In genomic region chr14:12821831-12822490, GRCm38 (mm10) we compare ENCODE assay signal across 9 mouse cellular contexts. TPM values are rescaled to one million over a fixed set of nuclear protein-coding genes. Genes with fewer than 3 reads are reported as not detected.
DNase-seq lines count a peak whose midpoint lies in the region; ATAC-seq lines count a peak whose summit lies in the region.
"Had no signal": no experiment of that assay in that cellular context is flagged by ENCODE, and none has a peak within 500 bp of the region (broad histone marks: within the 10 kb centered on the region; RNA-seq: fewer than 3 reads in every experiment).

No protein-coding gene starts in this region.

- H3K36me3 ChIP-seq in kidney, embryonic 14.5 days (ENCODE audit: control insufficient read depth, insufficient read depth, low read length): no peaks in the 10 kb centered on the region
- no peaks in the 10 kb centered on the region for H3K36me3 ChIP-seq in forebrain, embryonic 11.5 days (ENCODE audit: control insufficient read depth, insufficient read depth, low read length)
- H3K36me3 ChIP-seq in hindbrain, embryonic 14.5 days (replicated peaks; ENCODE audit: control insufficient read depth, insufficient read depth): no peaks in the 10 kb centered on the region
- no peaks in the 10 kb centered on the region for H3K36me3 ChIP-seq in limb, embryonic 13.5 days

- peak overlapping the region; percentile 57 for H3K4me3 ChIP-seq in kidney, embryonic 14.5 days (ENCODE audit: low read length)
- H3K4me3 ChIP-seq in forebrain, embryonic 11.5 days (ENCODE audit: low read depth, low read length): peak overlapping the region; percentile 78
- H3K4me3 ChIP-seq in hindbrain, embryonic 14.5 days (replicated peaks; ENCODE audit: low read length): peak overlapping the region; percentile 60
- peak overlapping the region; percentile 60 for H3K4me3 ChIP-seq in limb, embryonic 13.5 days

- ATAC-seq in kidney, embryonic 14.5 days (ENCODE audit: low FRiP score, low TSS enrichment): peak; percentile 87
- ATAC-seq in forebrain, embryonic 11.5 days (replicated peaks; ENCODE audit: low FRiP score): peak; percentile 86
- ATAC-seq in hindbrain, embryonic 14.5 days (ENCODE audit: low FRiP score): peak; percentile 80
- ATAC-seq in limb, embryonic 13.5 days (ENCODE audit: low FRiP score, low read depth): peak; percentile 72

- H3K9me3 ChIP-seq in kidney, embryonic 14.5 days (ENCODE audit: control insufficient read depth, low read length): no peaks in the 10 kb centered on the region
- no peaks in the 10 kb centered on the region for H3K9me3 ChIP-seq in forebrain, embryonic 11.5 days (ENCODE audit: control insufficient read depth, low read length)
- no peaks in the 10 kb centered on the region for H3K9me3 ChIP-seq in hindbrain, embryonic 14.5 days (ENCODE audit: control insufficient read depth, low read length)
- no peaks in the 10 kb centered on the region for H3K9me3 ChIP-seq in limb, embryonic 13.5 days

- H3K27ac ChIP-seq in kidney, embryonic 14.5 days (ENCODE audit: low read depth, low read length): no peak overlapping the region
- H3K27ac ChIP-seq in forebrain, embryonic 11.5 days (ENCODE audit: low read depth, low read length): peak overlapping the region; percentile 80
- H3K27ac ChIP-seq in hindbrain, embryonic 14.5 days: peak overlapping the region; percentile 98
- no peak overlapping the region for H3K27ac ChIP-seq in limb, embryonic 13.5 days

- H3K4me1 ChIP-seq in kidney, embryonic 14.5 days (ENCODE audit: control insufficient read depth, insufficient read depth, low read length): peaks cover 7% of the 10 kb centered on the region; the same call in 1 of the 2 replicates
- H3K4me1 ChIP-seq in forebrain, embryonic 11.5 days (replicated peaks; ENCODE audit: control insufficient read depth, insufficient read depth, low read length): peaks cover 4% of the 10 kb centered on the region; the same call in 1 of the 2 replicates
- H3K4me1 ChIP-seq in hindbrain, embryonic 14.5 days (replicated peaks; ENCODE audit: control insufficient read depth, insufficient read depth, low read length): peaks cover 28% of the 10 kb centered on the region
- peaks cover 18% of the 10 kb centered on the region for H3K4me1 ChIP-seq in limb, embryonic 13.5 days

- H3K27me3 ChIP-seq in kidney, embryonic 14.5 days (ENCODE audit: control insufficient read depth, insufficient read depth, low read length): peaks cover 24% of the 10 kb centered on the region
- H3K27me3 ChIP-seq in forebrain, embryonic 11.5 days (ENCODE audit: control insufficient read depth, insufficient read depth, low read length): no peaks in the 10 kb centered on the region
- H3K27me3 ChIP-seq in hindbrain, embryonic 14.5 days (ENCODE audit: control insufficient read depth, insufficient read depth, low read length): no peaks in the 10 kb centered on the region
- peaks cover 31% of the 10 kb centered on the region for H3K27me3 ChIP-seq in limb, embryonic 13.5 days
- H3K27me3 ChIP-seq: CH12.LX had no signal

- WGBS in kidney, embryonic 14.5 days: under 1% methylated on average over 55 of the region's 58 CpGs
- WGBS in forebrain, embryonic 11.5 days: under 1% methylated on average over 57 of the region's 58 CpGs
- WGBS in hindbrain, embryonic 14.5 days: 0% methylated on average over 55 of the region's 58 CpGs
- WGBS in limb, embryonic 13.5 days: under 1% methylated on average over 53 of the region's 58 CpGs

- H3K4me2 ChIP-seq in kidney, embryonic 14.5 days (replicated peaks; ENCODE audit: low read depth, low read length): peak overlapping the region; percentile 91
- H3K4me2 ChIP-seq in forebrain, embryonic 11.5 days (ENCODE audit: low read depth, low read length, severe bottlenecking): peak overlapping the region; percentile 80
- peak overlapping the region; percentile 72 for H3K4me2 ChIP-seq in hindbrain, embryonic 14.5 days (replicated peaks)
- peak overlapping the region; percentile 97 for H3K4me2 ChIP-seq in limb, embryonic 13.5 days (replicated peaks)

- H3K9ac ChIP-seq in kidney, embryonic 14.5 days (ENCODE audit: low read depth, low read length): peak overlapping the region; percentile 34; the same call in 1 of the 2 replicates
- H3K9ac ChIP-seq in forebrain, embryonic 11.5 days (ENCODE audit: low read length): peak overlapping the region; percentile 84
- H3K9ac ChIP-seq in hindbrain, embryonic 14.5 days: peak overlapping the region; percentile 84
- H3K9ac ChIP-seq in limb, embryonic 13.5 days: peak overlapping the region; percentile 60

- DNase-seq in kidney, adult 9 months: no peak
- DNase-seq in brain, embryonic 18.5 days (ENCODE audit: low read depth, low spot score): peak; percentile 39
- DNase-seq in forebrain, embryonic 11.5 days (ENCODE audit: low spot score): peak; percentile 85
- DNase-seq in hindbrain, embryonic 14.5 days (ENCODE audit: low spot score): peak; percentile 58
- DNase-seq in retina, embryonic 14.5 days (ENCODE audit: low spot score): peak; percentile 84
- DNase-seq in natural killer cell, adult 2 months (ENCODE audit: low spot score in 2 of 2): no peak

RNA-seq across cellular contexts. Expression of gene Cadps, which starts 0.9 kb away (rescaled TPM):
- 0.30 and 0.37 TPM in 2 replicates for polyA plus RNA-seq in kidney, embryonic 14.5 days (2014; fragmentation: Nextera tagmentation; extraction: Ambion mirVana)
- 12.1 TPM in 2 replicates for polyA plus RNA-seq in forebrain, embryonic 11.5 days (2014; fragmentation: Nextera tagmentation; extraction: Ambion mirVana)
- 63.2 and 63.4 TPM in 2 replicates for polyA plus RNA-seq in hindbrain, embryonic 14.5 days (2014; fragmentation: Nextera tagmentation; extraction: Ambion mirVana)
- 0.87 and 1.2 TPM in 2 replicates for polyA plus RNA-seq in limb, embryonic 13.5 days (2015; fragmentation: Nextera tagmentation; extraction: Ambion mirVana)

Comparison
In these comparisons a context has a peak if more than half of its experiments do, and no peak if none do; other contexts are left out.
1. H3K27ac ChIP-seq: peak in forebrain, embryonic 11.5 days (single experiment) and hindbrain, embryonic 14.5 days (single experiment); none in kidney, embryonic 14.5 days (single experiment) and limb, embryonic 13.5 days (single experiment).
2. H3K9ac ChIP-seq: peak in every context shown above with its lines; median percentile 84 in forebrain, embryonic 11.5 days; 84 in hindbrain, embryonic 14.5 days; 60 in limb, embryonic 13.5 days; 34 in kidney, embryonic 14.5 days.
3. DNase-seq: peak in brain, embryonic 18.5 days (single experiment), forebrain, embryonic 11.5 days (single experiment), hindbrain, embryonic 14.5 days (single experiment) and retina, embryonic 14.5 days (single experiment); none in kidney, adult 9 months (single experiment) and natural killer cell, adult 2 months (0 of 2).
4. Peak in every context shown above with its lines, with median percentiles within 50 percentile points of each other: ATAC-seq, H3K4me2 ChIP-seq and H3K4me3 ChIP-seq.